Mouse (Mus musculus) heart, embryonic 12.5 days (tissue): ENCODE data around the gene Etv6. TPM values are rescaled to one million over a fixed set of nuclear protein-coding genes. Genes with fewer than 3 reads are reported as not detected.

Experiments
- ATAC-seq: fragments of 200-750 bp; cut with Nextera tagmentation; 2 replicates; pipeline ENCODE4 v1.8.0; 2017; ENCODE audit warnings: moderate TSS enrichment, moderate library complexity; ENCODE audit not compliant: insufficient number of reproducible peaks, low FRiP score
- H3K27ac ChIP-seq: fragments of 300-500 bp; sonication (generic); 2 replicates; pipeline ENCODE4 v1.5.1; 2016; ENCODE audit warnings: mild to moderate bottlenecking, moderate library complexity; ENCODE audit not compliant: poor library complexity, severe bottlenecking
- H3K27me3 ChIP-seq: fragments of 300-500 bp; sonication (generic); replicated peaks from 2 replicates; pipeline ENCODE4 v1.6.1; 2016; ENCODE audit warnings: mild to moderate bottlenecking, moderate library complexity
- H3K36me3 ChIP-seq: fragments of 300-500 bp; sonication (generic); 2 replicates; pipeline ENCODE4 v1.6.1; 2016; ENCODE audit warnings: mild to moderate bottlenecking, moderate library complexity
- H3K4me1 ChIP-seq: fragments of 300-500 bp; sonication (generic); replicated peaks from 2 replicates; pipeline ENCODE4 v1.6.1; 2016; ENCODE audit warnings: mild to moderate bottlenecking
- H3K4me2 ChIP-seq: fragments of 300-500 bp; sonication (generic); 2 replicates; pipeline ENCODE4 v1.6.1; 2016; ENCODE audit warnings: mild to moderate bottlenecking, moderate library complexity
- H3K4me3 ChIP-seq: fragments of 300-500 bp; sonication (generic); 2 replicates; pipeline ENCODE4 v1.5.1; 2016; ENCODE audit warnings: mild to moderate bottlenecking
- H3K9ac ChIP-seq: fragments of 300-500 bp; sonication (generic); 2 replicates; pipeline ENCODE4 v1.6.1; 2016; ENCODE audit warnings: mild to moderate bottlenecking, moderate library complexity
- H3K9me3 ChIP-seq: fragments of 300-500 bp; sonication (generic); replicated peaks from 2 replicates; pipeline ENCODE4 v1.6.1; 2016; ENCODE audit warnings: mild to moderate bottlenecking, moderate library complexity
- WGBS: fragments of 180-500 bp; shearing (Covaris S2); methylation state at CpG from one replicate; pipeline ENCODE4 v1.1.7; 2016; 5-methylcytosine and 5-hydroxymethylcytosine counted together
- polyA plus RNA-seq: library from polyadenylated mRNA; unstranded; fragments of >200 nt; fragmentation: Nextera tagmentation; extraction: Ambion mirVana; gene quantifications from 2 replicates; pipeline ENCODE4 v1.2.1, GENCODE M21; 2016

Gene Etv6
- polyA plus RNA-seq, 1 experiment from 2014 or later = 19.9 TPM

DNA sequence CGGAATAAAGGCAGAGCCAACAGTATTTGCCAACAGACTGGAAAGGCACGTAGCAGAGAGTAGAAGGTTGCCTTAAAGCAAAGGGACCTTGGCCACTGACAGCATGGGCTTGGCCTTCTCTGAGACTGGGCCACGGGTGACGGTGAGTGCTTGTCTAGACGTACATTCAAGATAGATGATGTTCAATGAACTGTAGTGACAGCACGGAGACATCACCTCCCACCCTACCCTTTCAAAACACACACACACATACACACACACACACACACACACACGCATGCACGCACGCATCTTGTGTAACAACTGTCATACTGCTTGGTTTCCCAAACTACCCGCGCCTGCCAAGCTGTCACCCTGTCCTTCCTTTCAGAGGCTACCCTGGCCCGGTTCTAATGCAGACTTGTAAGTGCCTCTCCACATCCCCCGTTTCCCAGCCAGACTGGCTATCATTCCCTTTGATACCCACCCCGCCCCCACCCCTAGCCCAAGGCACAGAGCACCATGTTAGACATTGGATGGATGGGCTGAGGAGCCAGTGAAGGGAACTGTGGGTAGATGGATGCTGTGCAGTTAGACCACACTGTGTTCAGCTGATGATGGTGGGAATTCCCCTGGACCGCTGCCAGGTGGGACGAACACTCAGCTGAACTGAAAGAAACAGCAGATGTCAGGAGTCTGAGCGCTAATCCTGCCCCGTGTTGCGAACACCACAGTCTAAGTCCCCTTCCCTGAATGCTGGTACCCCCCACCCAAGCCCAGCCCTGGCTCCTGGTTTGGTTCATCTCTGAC, 172.1 kb downstream of the Etv6 start:
- Histone ChIP-seq H3K4me2 (peak overlapping the region; percentile 37), H3K27ac (peak overlapping the region; percentile 66), H3K36me3 (no peaks in the 10 kb centered on the region), H3K27me3 (no peaks in the 10 kb centered on the region), H3K4me3 (no peak overlapping the region), H3K9me3 (no peaks in the 10 kb centered on the region), H3K4me1 (peaks cover 70% of the 10 kb centered on the region), H3K9ac (0 out of 2 replicates have a peak overlapping the region, but pooled peaks have one; percentile 46)
- ATAC-seq = peak; percentile 49
- 64% methylated on average over 19 of the region's 19 CpGs for WGBS

- 67% methylated on average over 14 of the region's 14 CpGs for WGBS
- Histone ChIP-seq H3K4me1 (peaks cover 70% of the 10 kb centered on the region), H3K4me3 (no peak overlapping the region), H3K27me3 (no peaks in the 10 kb centered on the region), H3K36me3 (no peaks in the 10 kb centered on the region), H3K9me3 (no peaks in the 10 kb centered on the region), H3K9ac (0 out of 2 replicates have a peak overlapping the region, but pooled peaks have one; percentile 46), H3K4me2 (peak overlapping the region; percentile 37), H3K27ac (peak overlapping the region; percentile 66)
- no peak for ATAC-seq
These were observed 172.9 kb downstream of the Etv6 start for GRCm38 (mm10) chr6:134208180-134208952.

DNA sequence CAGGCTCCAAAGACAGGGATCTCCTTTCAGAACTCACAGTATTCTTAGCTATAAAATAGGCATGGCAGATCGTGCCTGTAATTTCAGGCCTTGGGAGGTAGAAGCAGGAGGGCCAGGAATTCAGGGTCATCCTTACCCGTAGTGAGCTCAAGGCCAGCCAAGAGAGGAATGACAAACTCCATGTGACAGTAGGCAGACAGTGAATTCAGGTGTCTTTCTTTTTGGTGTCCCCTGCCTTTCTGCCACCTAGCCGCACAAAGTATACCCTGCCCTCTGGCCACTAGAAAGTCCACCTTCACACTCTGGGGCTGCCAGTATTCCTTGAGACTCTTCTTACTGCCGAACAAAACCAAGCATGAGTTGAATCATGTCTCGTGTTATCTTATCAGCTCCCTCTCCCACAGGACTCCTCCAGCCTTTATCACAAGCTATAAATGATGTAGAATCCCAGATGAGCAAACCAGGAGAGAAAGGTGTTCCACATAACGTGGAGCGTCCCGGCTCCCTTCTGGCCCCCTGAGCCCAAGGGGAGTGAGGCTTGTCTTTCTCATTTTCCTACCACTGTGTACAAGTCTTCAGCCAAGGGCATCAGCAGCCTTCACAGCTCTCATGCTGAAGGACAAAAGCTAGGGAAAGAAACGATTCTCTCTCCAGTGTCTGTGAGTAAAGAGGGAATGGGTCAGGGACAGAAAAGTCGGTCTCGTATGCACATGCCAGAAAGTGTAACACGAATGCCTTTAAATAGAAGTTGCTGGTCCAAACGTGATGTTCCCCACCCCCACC, 175.4 kb downstream of the Etv6 start:
- Histone ChIP-seq H3K4me2 (peak overlapping the region; percentile 30), H3K27me3 (no peaks in the 10 kb centered on the region), H3K4me1 (peaks cover 58% of the 10 kb centered on the region), H3K4me3 (no peak overlapping the region), H3K27ac (peak overlapping the region; percentile 74), H3K9ac (peak overlapping the region; percentile 8; the same call in 1 of the 2 replicates), H3K36me3 (no peaks in the 10 kb centered on the region), H3K9me3 (no peaks in the 10 kb centered on the region)
- no peak for ATAC-seq
- whole genome bisulfite sequencing = 37% methylated on average over 13 of the region's 13 CpGs

DNA sequence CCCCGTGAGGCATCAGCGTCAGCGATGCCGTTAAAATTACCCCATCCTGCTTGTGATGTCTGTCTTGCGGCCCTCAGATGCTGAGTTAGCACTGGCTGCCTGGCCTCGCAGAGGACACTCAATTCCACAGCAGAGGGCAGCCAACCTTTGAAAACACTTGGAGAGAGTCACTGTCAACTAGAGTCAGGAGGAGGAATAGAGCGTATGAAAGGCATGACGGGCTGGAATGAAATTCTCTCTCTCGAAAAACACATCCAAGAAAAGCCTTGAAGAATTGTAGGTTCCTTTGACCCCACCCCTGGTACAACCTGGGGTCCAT, 175.9 kb downstream of the Etv6 start:
- Histone ChIP-seq H3K4me2 (peak overlapping the region; percentile 30), H3K36me3 (no peaks in the 10 kb centered on the region; the same call in 1 of the 2 replicates), H3K4me3 (no peak overlapping the region), H3K9me3 (no peaks in the 10 kb centered on the region), H3K9ac (peak overlapping the region; percentile 8; the same call in 1 of the 2 replicates), H3K27me3 (no peaks in the 10 kb centered on the region), H3K4me1 (peaks cover 53% of the 10 kb centered on the region), H3K27ac (peak overlapping the region; percentile 74; the same call in 1 of the 2 replicates)
- ATAC-seq = no peak
- 43% methylated on average over 9 of the region's 9 CpGs for WGBS

DNA sequence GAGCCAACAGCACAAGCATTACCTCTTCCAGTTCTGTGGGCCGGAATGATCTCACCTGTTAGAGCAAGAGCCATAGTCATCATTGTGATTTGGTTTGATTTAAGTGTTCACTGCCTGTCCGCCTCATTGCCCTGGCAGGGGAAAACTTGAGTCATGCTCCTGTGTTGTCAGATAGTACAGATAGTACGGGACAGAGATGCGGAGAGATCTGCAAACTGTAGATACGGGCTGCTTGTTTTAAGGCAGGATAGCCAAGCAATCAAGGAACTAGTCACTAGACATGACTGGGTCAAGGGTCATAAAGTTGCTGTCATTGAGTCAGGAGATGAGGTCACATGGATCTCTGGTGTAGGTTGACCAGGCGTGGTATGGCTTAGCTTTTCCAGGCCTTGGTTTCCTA, 182.2 kb downstream of the Etv6 start:
- Histone ChIP-seq H3K9me3 (no peaks in the 10 kb centered on the region), H3K9ac (no peak overlapping the region), H3K4me3 (no peak overlapping the region), H3K27ac (no peak overlapping the region), H3K4me1 (peaks cover 34% of the 10 kb centered on the region), H3K27me3 (no peaks in the 10 kb centered on the region), H3K36me3 (peaks cover 6% of the 10 kb centered on the region; the same call in 1 of the 2 replicates), H3K4me2 (no peak overlapping the region)
- ATAC-seq = no peak
- 79% methylated on average over 6 of the region's 6 CpGs for WGBS

DNA sequence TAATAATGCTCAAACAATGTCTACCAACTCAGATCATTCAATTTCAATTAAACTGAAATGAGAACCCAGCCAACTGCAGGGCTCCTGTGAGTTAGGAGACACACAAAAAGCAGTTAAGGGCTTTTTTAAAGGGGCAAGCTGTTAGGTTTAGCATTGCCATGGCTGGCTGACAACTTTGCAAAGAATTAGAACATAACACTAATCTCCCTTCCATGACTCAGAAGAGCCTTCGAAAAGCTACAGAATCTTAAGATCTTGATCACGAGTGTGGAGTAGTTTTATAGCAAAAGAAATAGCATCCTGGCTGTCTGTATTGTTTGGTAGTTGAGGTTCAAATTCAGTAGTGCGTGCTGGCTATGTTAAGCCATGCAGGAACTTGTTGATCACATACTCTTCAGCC, 182.9 kb downstream of the Etv6 start:
- H3K36me3 ChIP-seq = peaks cover 11% of the 10 kb centered on the region; the same call in 1 of the 2 replicates
- no peak overlapping the region for H3K4me2 ChIP-seq
- no peak overlapping the region for H3K9ac ChIP-seq
- peaks cover 34% of the 10 kb centered on the region for H3K4me1 ChIP-seq
- ATAC-seq = no peak
- no peaks in the 10 kb centered on the region for H3K27me3 ChIP-seq
- H3K9me3 ChIP-seq = no peaks in the 10 kb centered on the region
- WGBS = 89% methylated on average over 3 of the region's 3 CpGs
- H3K4me3 ChIP-seq = no peak overlapping the region
- no peak overlapping the region for H3K27ac ChIP-seq

DNA sequence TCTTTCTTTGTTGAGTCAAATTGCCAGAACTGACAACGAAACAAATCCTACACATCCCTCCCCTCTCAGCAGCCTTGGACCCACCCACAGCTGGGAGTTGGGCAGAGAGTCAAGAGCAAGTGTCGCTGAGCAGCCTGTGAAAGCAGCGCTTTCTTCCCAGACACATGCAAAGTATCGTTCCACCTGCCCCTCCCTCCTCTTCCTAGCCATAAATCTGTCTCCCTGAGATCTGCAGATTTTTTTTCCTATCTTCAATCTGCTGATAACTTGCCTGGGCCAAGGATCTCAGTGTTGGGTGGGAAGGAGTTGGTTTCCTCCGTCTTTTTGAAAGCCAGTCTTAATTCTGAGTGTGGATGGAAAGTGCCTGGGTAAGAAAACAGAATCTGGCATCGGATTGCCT, 183.9 kb downstream of the Etv6 start:
- H3K9ac ChIP-seq = no peak overlapping the region
- no peak for ATAC-seq
- peaks cover 11% of the 10 kb centered on the region; the same call in 1 of the 2 replicates for H3K36me3 ChIP-seq
- no peaks in the 10 kb centered on the region for H3K27me3 ChIP-seq
- H3K27ac ChIP-seq = no peak overlapping the region
- H3K9me3 ChIP-seq = no peaks in the 10 kb centered on the region
- no peak overlapping the region for H3K4me2 ChIP-seq
- no peak overlapping the region for H3K4me3 ChIP-seq
- peaks cover 34% of the 10 kb centered on the region for H3K4me1 ChIP-seq
- WGBS = 50% methylated on average over 6 of the region's 6 CpGs

DNA sequence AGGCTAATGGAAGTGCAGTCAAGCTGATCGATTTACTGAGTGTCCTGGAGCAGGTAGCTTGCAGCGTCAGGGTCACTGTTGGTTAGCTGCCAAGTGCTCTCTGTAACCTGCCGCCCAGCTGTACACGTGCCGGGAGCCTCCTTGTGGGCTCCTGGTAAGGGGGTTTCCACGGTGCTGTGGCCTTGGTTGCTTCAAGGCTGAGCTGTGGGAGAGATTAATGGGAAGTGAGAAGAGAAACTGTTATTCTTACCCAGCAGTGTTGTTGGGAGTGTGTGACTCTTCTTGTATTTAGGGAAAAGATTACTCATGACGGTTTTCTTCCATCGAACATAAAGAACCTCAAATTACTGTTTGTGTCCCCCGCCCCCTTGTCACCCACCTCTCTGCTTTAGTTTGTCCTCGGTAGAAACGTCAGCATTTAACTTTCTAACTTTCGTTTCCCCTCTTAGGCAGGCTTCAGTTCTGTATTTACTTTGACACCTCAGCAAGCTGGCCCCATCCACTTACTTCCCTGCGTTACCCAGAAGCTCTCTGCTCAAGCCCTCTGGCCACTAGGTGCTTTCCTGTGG, 184.8 kb downstream of the Etv6 start:
- Histone ChIP-seq H3K4me1 (peaks cover 34% of the 10 kb centered on the region), H3K27me3 (no peaks in the 10 kb centered on the region), H3K9me3 (no peaks in the 10 kb centered on the region), H3K4me3 (no peak overlapping the region), H3K27ac (peak overlapping the region; percentile 52), H3K4me2 (no peak overlapping the region), H3K9ac (no peak overlapping the region), H3K36me3 (peaks cover 17% of the 10 kb centered on the region; the same call in 1 of the 2 replicates)
- ATAC-seq = no peak
- 62% methylated on average over 13 of the region's 13 CpGs for WGBS

DNA sequence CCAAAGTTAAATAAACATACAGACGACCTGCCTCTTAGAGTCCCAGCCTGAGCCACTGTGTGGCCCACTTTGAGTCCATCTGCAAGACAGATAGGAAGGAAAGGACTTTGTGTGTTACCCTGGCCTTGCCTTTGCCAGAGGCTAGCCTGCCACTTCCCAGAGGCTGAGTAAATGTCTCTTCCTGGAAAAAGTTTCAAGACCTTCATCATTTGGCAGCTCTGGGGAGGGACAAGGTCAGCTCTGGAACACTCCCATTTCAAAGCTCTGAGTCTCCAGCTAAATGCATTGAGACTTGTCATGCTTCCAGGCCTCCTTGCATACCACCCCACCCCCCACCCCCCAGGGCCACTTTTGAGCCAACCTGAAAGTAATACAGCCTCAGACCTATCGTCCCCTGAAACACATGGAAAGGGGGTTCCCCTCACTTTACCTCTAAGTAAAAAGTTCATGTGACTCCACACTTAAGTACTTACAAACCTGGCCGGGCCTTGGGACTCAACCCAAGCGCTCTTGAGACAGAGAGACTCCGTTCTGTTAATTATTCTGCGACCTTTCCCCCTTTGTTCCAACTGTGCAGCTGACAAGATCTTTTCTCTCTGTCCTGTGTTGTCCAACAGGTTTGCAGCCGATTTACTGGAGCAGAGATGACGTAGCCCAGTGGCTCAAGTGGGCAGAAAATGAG, 186.9 kb downstream of the Etv6 start:
- 65% methylated on average over 8 of the region's 8 CpGs for WGBS
- H3K4me1 ChIP-seq = peaks cover 42% of the 10 kb centered on the region
- no peak overlapping the region for H3K4me3 ChIP-seq
- no peak for ATAC-seq
- peak overlapping the region; percentile 43 for H3K27ac ChIP-seq
- no peaks in the 10 kb centered on the region for H3K27me3 ChIP-seq
- H3K9me3 ChIP-seq = no peaks in the 10 kb centered on the region
- H3K36me3 ChIP-seq = peaks cover 22% of the 10 kb centered on the region; the same call in 1 of the 2 replicates
- no peak overlapping the region for H3K4me2 ChIP-seq
- no peak overlapping the region for H3K9ac ChIP-seq

- H3K27ac ChIP-seq = no peak overlapping the region
- peaks cover 23% of the 10 kb centered on the region for H3K4me1 ChIP-seq
- no peaks in the 10 kb centered on the region for H3K9me3 ChIP-seq
- H3K4me2 ChIP-seq = no peak overlapping the region
- peaks cover 46% of the 10 kb centered on the region for H3K36me3 ChIP-seq
- H3K4me3 ChIP-seq = no peak overlapping the region
- no peak overlapping the region for H3K9ac ChIP-seq
- 88% methylated on average over 11 of the region's 11 CpGs for WGBS
- no peaks in the 10 kb centered on the region for H3K27me3 ChIP-seq
- no peak for ATAC-seq
These were observed 190.1 kb downstream of the Etv6 start for GRCm38 (mm10) chr6:134225564-134225963.
